Mouse (Mus musculus) cortical plate, adult 2 months (tissue): ENCODE data around the gene Scrt2.

ENCODE experiments used
- CTCF ChIP-seq: fragments of 200-500 bp; IDR thresholded peaks from 2 replicates; pipeline ENCODE4 v1.5.1; 2011; ENCODE audit warnings: mild to moderate bottlenecking, control low read depth, low read length; ENCODE audit not compliant: insufficient read depth; ENCODE audit errors: extremely low read depth
- POLR2A ChIP-seq: fragments of 200-500 bp; IDR thresholded peaks from 2 replicates; pipeline ENCODE4 v1.6.1; 2011; ENCODE audit warnings: mild to moderate bottlenecking, low read length, control low read depth; ENCODE audit not compliant: insufficient read depth; ENCODE audit errors: extremely low read depth

- TF ChIP-seq CTCF = no peak
- TF ChIP-seq POLR2A = no peak
These were observed 5.1 kb downstream of the Scrt2 start for GRCm38 (mm10) chr2:152086451-152086850.
